Mouse (Mus musculus) CH12.LX (cell line): Measurements from ENCODE around the gene Lrp10. TPM values are rescaled to one million over a fixed set of nuclear protein-coding genes. Genes with fewer than 3 reads are reported as not detected.

Experiments used
- DNase-seq: peaks from one replicate; pipeline ENCODE4 v3.0.0-alpha.2; 2013; ENCODE audit errors: extremely low read depth
- H3K27ac ChIP-seq: 2 replicates; pipeline ENCODE4 v1.5.1; 2012; ENCODE audit warnings: low read depth, mild to moderate bottlenecking, control low read depth, moderate library complexity; ENCODE audit not compliant: insufficient read depth
- H3K27me3 ChIP-seq: replicated peaks from 2 replicates; pipeline ENCODE3; 2012; ENCODE audit warnings: inconsistent platforms
- H3K36me3 ChIP-seq, 2 experiments: replicated peaks in 1 of 2; 2 replicates each; pipeline versions ENCODE3 to v1.6.1; 2012; ENCODE audit warnings: inconsistent platforms in 1 of 2, low read length in 1 of 2, mild to moderate bottlenecking in 1 of 2, mixed read lengths in 1 of 2, moderate library complexity in 1 of 2; ENCODE audit not compliant: control insufficient read depth in 1 of 2, insufficient read depth in 1 of 2
- H3K4me1 ChIP-seq, 2 experiments: 2 replicates each; pipeline ENCODE4 v1.6.1; 2012; ENCODE audit warnings: inconsistent platforms in 1 of 2, moderate library complexity in 1 of 2; ENCODE audit not compliant: insufficient read depth in 2 of 2, control insufficient read depth in 1 of 2
- H3K4me2 ChIP-seq: 2 replicates; pipeline ENCODE4 v1.6.1; 2012; ENCODE audit warnings: low read depth, mild to moderate bottlenecking, control low read depth; ENCODE audit not compliant: poor library complexity, insufficient read depth, severe bottlenecking
- H3K4me3 ChIP-seq, 3 experiments: fragments of 150-350 bp in 1 of 3; sonication (generic) in 1 of 3; replicated peaks in 1 of 3; 2 replicates each; pipeline versions ENCODE3 to v1.5.1; 2011 to 2012; ENCODE audit warnings: low read depth in 2 of 3, low read length in 2 of 3, mild to moderate bottlenecking in 2 of 3, moderate library complexity in 2 of 3, control low read depth in 1 of 3, improper control_type of control experiment in 1 of 3, inconsistent platforms in 1 of 3, mixed read lengths in 1 of 3; ENCODE audit not compliant: poor library complexity in 1 of 3
- H3K79me2 ChIP-seq: replicated peaks from 2 replicates; pipeline ENCODE4 v1.6.1; 2012; ENCODE audit warnings: mild to moderate bottlenecking, moderate library complexity; ENCODE audit not compliant: control insufficient read depth, poor library complexity, insufficient read depth, severe bottlenecking; ENCODE audit errors: extremely low read depth
- H3K9ac ChIP-seq: 2 replicates; pipeline ENCODE4 v1.6.1; 2012; ENCODE audit warnings: low read depth, mild to moderate bottlenecking, control low read depth, moderate library complexity; ENCODE audit not compliant: insufficient read depth
- H3K9me3 ChIP-seq: replicated peaks from 2 replicates; pipeline ENCODE3; 2012; ENCODE audit warnings: low read length, inconsistent platforms, mixed read lengths
- BHLHE40 ChIP-seq: IDR thresholded peaks from 2 replicates; pipeline ENCODE4 v1.6.1; 2011; ENCODE audit warnings: mild to moderate bottlenecking, low read depth, low read length, improper control_type of control experiment
- CHD1 ChIP-seq: IDR thresholded peaks from 2 replicates; pipeline ENCODE4 v1.6.1; 2012; ENCODE audit warnings: low read depth, low read length, improper control_type of control experiment, inconsistent platforms
- CHD2 ChIP-seq: IDR thresholded peaks from 2 replicates; pipeline ENCODE4 v1.6.1; 2011; ENCODE audit warnings: low read length, improper control_type of control experiment
- CTCF ChIP-seq, 2 experiments: IDR thresholded peaks in 1 of 2; conservative IDR thresholded peaks in 1 of 2; 2 replicates each; pipeline ENCODE4 v1.5.1; 2011 to 2012; ENCODE audit warnings: low read depth in 2 of 2, low read length in 2 of 2, improper control_type of control experiment in 1 of 2, inconsistent platforms in 1 of 2, mild to moderate bottlenecking in 1 of 2, moderate library complexity in 1 of 2
- E2F4 ChIP-seq: IDR thresholded peaks from 2 replicates; pipeline ENCODE4 v1.6.1; 2011; ENCODE audit warnings: low read depth, low read length, improper control_type of control experiment; ENCODE audit not compliant: insufficient replicate concordance
- ELF1 ChIP-seq: IDR thresholded peaks from 2 replicates; pipeline ENCODE4 v1.6.1; 2014; ENCODE audit warnings: low read depth, mild to moderate bottlenecking, inconsistent platforms, low read length, improper control_type of control experiment
- EP300 ChIP-seq: IDR thresholded peaks from 2 replicates; pipeline ENCODE4 v1.6.1; 2011; ENCODE audit warnings: low read length, improper control_type of control experiment
- ETS1 ChIP-seq: conservative IDR thresholded peaks from 2 replicates; pipeline ENCODE4 v1.6.1; 2012; ENCODE audit warnings: low read depth, mild to moderate bottlenecking, inconsistent platforms, low read length, improper control_type of control experiment, moderate library complexity
- GABPA ChIP-seq: IDR thresholded peaks from 2 replicates; pipeline ENCODE4 v1.6.1; 2012; ENCODE audit warnings: low read depth, low read length, improper control_type of control experiment, inconsistent platforms; ENCODE audit not compliant: insufficient replicate concordance
- HCFC1 ChIP-seq: IDR thresholded peaks from 2 replicates; pipeline ENCODE4 v1.6.1; 2012; ENCODE audit warnings: low read depth, mild to moderate bottlenecking, inconsistent platforms, low read length, improper control_type of control experiment
- IRF4 ChIP-seq: IDR thresholded peaks from 2 replicates; pipeline ENCODE4 v1.6.1; 2014; ENCODE audit warnings: low read depth, mild to moderate bottlenecking, inconsistent platforms, low read length, improper control_type of control experiment
- JUN ChIP-seq: IDR thresholded peaks from 2 replicates; pipeline ENCODE4 v1.6.1; 2011; ENCODE audit warnings: low read depth, mild to moderate bottlenecking, low read length, improper control_type of control experiment, moderate library complexity; ENCODE audit not compliant: insufficient read depth
- JUND ChIP-seq: conservative IDR thresholded peaks from 2 replicates; pipeline ENCODE4 v1.6.1; 2011; ENCODE audit warnings: low read depth, low read length, improper control_type of control experiment
- KAT2A ChIP-seq: IDR thresholded peaks from 2 replicates; pipeline ENCODE4 v1.6.1; 2012; ENCODE audit warnings: low read length, improper control_type of control experiment, inconsistent platforms; ENCODE audit not compliant: insufficient replicate concordance
- MAFK ChIP-seq: IDR thresholded peaks from 2 replicates; pipeline ENCODE4 v1.6.1; 2011; ENCODE audit warnings: low read length, improper control_type of control experiment; ENCODE audit not compliant: insufficient replicate concordance
- MAX ChIP-seq: IDR thresholded peaks from 2 replicates; pipeline ENCODE4 v1.6.1; 2011; ENCODE audit warnings: low read length, improper control_type of control experiment
- MAZ ChIP-seq: IDR thresholded peaks from 2 replicates; pipeline ENCODE4 v1.6.1; 2012; ENCODE audit warnings: low read depth, mild to moderate bottlenecking, inconsistent platforms, low read length, improper control_type of control experiment, moderate library complexity
- MEF2A ChIP-seq: IDR thresholded peaks from 2 replicates; pipeline ENCODE4 v1.6.1; 2014; ENCODE audit warnings: low read depth, mild to moderate bottlenecking, inconsistent platforms, low read length, improper control_type of control experiment, borderline replicate concordance
- MXI1 ChIP-seq: IDR thresholded peaks from 2 replicates; pipeline ENCODE4 v1.6.1; 2011; ENCODE audit warnings: mild to moderate bottlenecking, low read depth, low read length, improper control_type of control experiment
- MYC ChIP-seq: IDR thresholded peaks from 2 replicates; pipeline ENCODE4 v1.6.1; 2011; ENCODE audit warnings: low read depth, mild to moderate bottlenecking, improper control_type of control experiment, low read length
- NELFE ChIP-seq: IDR thresholded peaks from 2 replicates; pipeline ENCODE4 v1.6.1; 2011; ENCODE audit warnings: low read depth, low read length, improper control_type of control experiment
- NRF1 ChIP-seq: IDR thresholded peaks from 2 replicates; pipeline ENCODE4 v1.6.1; 2014; ENCODE audit warnings: low read depth, mild to moderate bottlenecking, inconsistent platforms, low read length, improper control_type of control experiment, moderate library complexity
- PAX5 ChIP-seq: IDR thresholded peaks from 2 replicates; pipeline ENCODE4 v1.6.1; 2012; ENCODE audit warnings: low read length, inconsistent platforms, mixed read lengths
- POLR2A ChIP-seq: IDR thresholded peaks from 2 replicates; pipeline ENCODE4 v1.6.1; 2011; ENCODE audit warnings: low read depth, mild to moderate bottlenecking, improper control_type of control experiment, low read length
- POLR2AphosphoS2 ChIP-seq: IDR thresholded peaks from 2 replicates; pipeline ENCODE4 v1.6.1; 2011; ENCODE audit warnings: low read depth, low read length, improper control_type of control experiment
- RAD21 ChIP-seq: IDR thresholded peaks from 2 replicates; pipeline ENCODE4 v1.6.1; 2011; ENCODE audit warnings: low read depth, mild to moderate bottlenecking, low read length, improper control_type of control experiment, moderate library complexity
- RCOR1 ChIP-seq: conservative IDR thresholded peaks from 2 replicates; pipeline ENCODE4 v1.6.1; 2012; ENCODE audit warnings: low read depth, mild to moderate bottlenecking, inconsistent platforms, low read length, improper control_type of control experiment
- SIN3A ChIP-seq: IDR thresholded peaks from 2 replicates; pipeline ENCODE4 v1.6.1; 2012; ENCODE audit warnings: low read length, improper control_type of control experiment, inconsistent platforms
- SMC3 ChIP-seq: IDR thresholded peaks from 2 replicates; pipeline ENCODE4 v1.6.1; 2011; ENCODE audit warnings: low read depth, low read length, improper control_type of control experiment
- TBP ChIP-seq: conservative IDR thresholded peaks from 2 replicates; pipeline ENCODE4 v1.6.1; 2011; ENCODE audit warnings: low read depth, low read length, improper control_type of control experiment
- TCF12 ChIP-seq: IDR thresholded peaks from 2 replicates; pipeline ENCODE4 v1.6.1; 2014; ENCODE audit warnings: low read depth, mild to moderate bottlenecking, inconsistent platforms, low read length, improper control_type of control experiment
- UBTF ChIP-seq: IDR thresholded peaks from 2 replicates; pipeline ENCODE4 v1.6.1; 2012; ENCODE audit warnings: low read depth, mild to moderate bottlenecking, inconsistent platforms, low read length, improper control_type of control experiment, moderate library complexity
- USF1 ChIP-seq: IDR thresholded peaks from 2 replicates; pipeline ENCODE4 v1.6.1; 2014; ENCODE audit warnings: low read depth, mild to moderate bottlenecking, inconsistent platforms, low read length, improper control_type of control experiment
- USF2 ChIP-seq: conservative IDR thresholded peaks from 2 replicates; pipeline ENCODE4 v1.6.1; 2011; ENCODE audit warnings: low read depth, low read length, improper control_type of control experiment
- ZC3H11A ChIP-seq: IDR thresholded peaks from 2 replicates; pipeline ENCODE4 v1.6.1; 2012; ENCODE audit warnings: low read depth, mild to moderate bottlenecking, inconsistent platforms, low read length, improper control_type of control experiment
- ZKSCAN1 ChIP-seq: IDR thresholded peaks from 2 replicates; pipeline ENCODE4 v1.6.1; 2012; ENCODE audit warnings: low read depth, inconsistent platforms, low read length, improper control_type of control experiment, borderline replicate concordance
- ZMIZ1 ChIP-seq: IDR thresholded peaks from 2 replicates; pipeline ENCODE4 v1.6.1; 2012; ENCODE audit warnings: low read depth, mild to moderate bottlenecking, inconsistent platforms, low read length, improper control_type of control experiment
- ZNF384 ChIP-seq: IDR thresholded peaks from 2 replicates; pipeline ENCODE4 v1.6.1; 2012; ENCODE audit warnings: low read depth, low read length, improper control_type of control experiment, inconsistent platforms
- dilution Hi-C: fragments of 300-500 bp; cut with MboI; formaldehyde crosslinking; loops from 2 replicates; pipeline ENCODE4 v1.14.3; 2020; ENCODE audit warnings: low sequenced_read_pairs; ENCODE audit not compliant: extremely low pct_unique_long_range_greater_than_20kb, extremely low pct_ligation_motif_present
- in situ Hi-C: fragments of 300-500 bp; cut with MboI; formaldehyde crosslinking; loops from 3 replicates; pipeline ENCODE4 v1.14.3; 2019; ENCODE audit warnings: low sequenced_read_pairs, low pct_ligation_motif_present, low pct_unique_long_range_greater_than_20kb, mixed read lengths
- polyA plus RNA-seq: library from polyadenylated mRNA; unstranded; fragments of >175 nt; gene quantifications from 2 replicates; pipeline ENCODE4 v1.2.1, GENCODE M21; 2012; ENCODE audit warnings: low read depth; ENCODE audit not compliant: insufficient read length
- total RNA-seq, 2 experiments: library from RNA; depleted of rRNA; stranded (reverse); fragments of 300-350 nt in 1 of 2; fragments of >200 nt in 1 of 2; gene quantifications; 2 replicates each; pipeline ENCODE4 v1.2.3; 2012 to 2014

The Lrp10 gene
- total and polyA plus RNA-seq, 3 experiments = 28.7 to 79.8 (median 60.0) TPM

GRCm38 (mm10) chr14:54494234-54494633 lies 30.3 kb downstream of the Lrp10 start:
- dilution Hi-C loops = no loop called here

GRCm38 (mm10) chr14:54496706-54497105 lies 32.8 kb downstream of the Lrp10 start:
- DNase-seq = no peak
- dilution Hi-C loops = no loop called here
- in situ Hi-C loops = no loop called here
- Histone ChIP-seq H3K4me3 (no peak overlapping the region), H3K9me3 (peaks cover 2% of the 10 kb centered on the region), H3K36me3 (no peaks in the 10 kb centered on the region), H3K79me2 (no peaks in the 10 kb centered on the region)
- TF ChIP-seq NELFE (no peak), HCFC1 (no peak), MYC (no peak), TCF12 (no peak)
- TF ChIP-seq, all 38 proteins: peak for 0
- Histone ChIP-seq H3K9ac (no peak overlapping the region), H3K27ac (no peak overlapping the region), H3K27me3 (no peaks in the 10 kb centered on the region), H3K4me2 (no peak overlapping the region), H3K4me1 (peaks cover 3 to 39% of the 10 kb centered on the region in 2 experiments; a peak in 3 of 4 replicates)

More at GRCm38 (mm10) chr14:54494234-54494633, 30.3 kb downstream of the Lrp10 start:
- H3K9me3 ChIP-seq = no peaks in the 10 kb centered on the region
- H3K79me2 ChIP-seq = no peaks in the 10 kb centered on the region
- 0 out of 2 replicates have a peak overlapping the region, but pooled peaks have one; percentile 11 for H3K9ac ChIP-seq
- in situ Hi-C loops = no loop called here
- H3K27me3 ChIP-seq = no peaks in the 10 kb centered on the region
- peak; percentile 43; the same call in 1 of the 2 replicates for TF ChIP-seq NELFE
- TF ChIP-seq NRF1 = no peak
- TF ChIP-seq ELF1 = peak; percentile 65
- TF ChIP-seq RCOR1 = no peak
- peak; percentile 44; the same call in 1 of the 2 replicates for TF ChIP-seq TCF12
- TF ChIP-seq MEF2A = no peak
- no peak for TF ChIP-seq BHLHE40
- TF ChIP-seq ETS1 = 0 out of 2 replicates have a peak, but pooled peaks have one; percentile 11
- TF ChIP-seq CHD2 = no peak
- TF ChIP-seq ZKSCAN1 = no peak
- TF ChIP-seq HCFC1 = peak; percentile 46
- TF ChIP-seq IRF4 = peak; percentile 65
- TF ChIP-seq PAX5 = no peak
- no peak for TF ChIP-seq SIN3A
- no peak for TF ChIP-seq MAX
- TF ChIP-seq MXI1 = peak; percentile 46; the same call in 1 of the 2 replicates
- no peak for TF ChIP-seq ZNF384
- TF ChIP-seq POLR2AphosphoS2 = no peak
- TF ChIP-seq MAZ = 0 out of 2 replicates have a peak, but pooled peaks have one; percentile 34
- TF ChIP-seq SMC3 = peak; percentile 94
- TF ChIP-seq E2F4 = no peak
- TF ChIP-seq CTCF (conservative IDR thresholded peaks at IDR 0.05 in 1 of 2, IDR thresholded peaks at IDR 0.05 in 1 of 2; ENCODE audit: low read depth in 2 of 2, low read length in 2 of 2) = peak; percentile 93 to 99
- TF ChIP-seq USF1 = peak; percentile 13
- no peak for TF ChIP-seq MAFK
- 0 out of 2 replicates have a peak, but pooled peaks have one; percentile 7 for TF ChIP-seq ZC3H11A
- TF ChIP-seq KAT2A = no peak
- TF ChIP-seq JUND = no peak; the same call in 1 of the 2 replicates
- TF ChIP-seq JUN = no peak
- TF ChIP-seq UBTF = 0 out of 2 replicates have a peak, but pooled peaks have one; percentile 40
- TF ChIP-seq USF2 = peak; percentile 11
- TF ChIP-seq RAD21 = peak; percentile 79
- no peak for TF ChIP-seq CHD1
- no peak for TF ChIP-seq GABPA
- peak; percentile 28; the same call in 1 of the 2 replicates for TF ChIP-seq EP300
- 0 out of 2 replicates have a peak, but pooled peaks have one; percentile 26 for TF ChIP-seq POLR2A
- TF ChIP-seq TBP = no peak
- no peak for TF ChIP-seq ZMIZ1
- peak; percentile 62; the same call in 1 of the 2 replicates for TF ChIP-seq MYC
- no peak overlapping the region for H3K4me2 ChIP-seq
- no peak overlapping the region for H3K27ac ChIP-seq
- H3K36me3 ChIP-seq = no peaks in the 10 kb centered on the region
- peak; percentile 87 for DNase-seq
- peaks cover 2 to 39% of the 10 kb centered on the region in 2 experiments; a peak in 3 of 4 replicates for H3K4me1 ChIP-seq
- no peak overlapping the region for H3K4me3 ChIP-seq
